Mouse (Mus musculus) left cerebral cortex, postnatal 36 days (tissue): ENCODE measurements around the gene Ep400. TPM values are rescaled to one million over a fixed set of nuclear protein-coding genes. Genes with fewer than 3 reads are reported as not detected.

Source experiments
- DNase-seq, 2 experiments: peaks; one replicate each; pipeline ENCODE4 v3.0.0; 2021 to 2022; ENCODE audit warnings: low spot score in 2 of 2, mixed read lengths in 1 of 2
- intact Hi-C: fragments of 180-260 bp; cut with DNase I; formaldehyde crosslinking; loops from one replicate; pipeline ENCODE4 v1.15.1; 2025
- total RNA-seq, 2 experiments: library from RNA; stranded (reverse); gene quantifications; 2 replicates each; pipeline ENCODE4 v1.2.3; 2021

Ep400 gene
- 100 to 1,000 TPM in 1 of 2 experiments, 10 to 100 TPM in 1; 95.6 to 101 TPM for total RNA-seq

GRCm38 (mm10) chr5:110770448-110771158 lies at the start of gene Ep400:
Ep400 (minus strand) TSS chr5:110770717.
- intact Hi-C loops, result no loop called here
- peak; percentile 99 to 100 for DNase-seq

- peak; percentile 97 to 98 for DNase-seq
- intact Hi-C loops, result no loop called here
Measured at GRCm38 (mm10) chr5:110809667-110810325, 39.3 kb upstream of the Ep400 start, which contains the start of gene Ulk1. Ulk1 (minus strand) TSS chr5:110810097.

GRCm38 (mm10) chr5:110808821-110809666 lies 38.5 kb upstream of the Ep400 start:
- DNase-seq, result peak in 1 of 2 experiments; percentile 20
- intact Hi-C loops, result no loop called here

GRCm38 (mm10) chr5:110808061-110808631 lies 37.6 kb upstream of the Ep400 start:
- intact Hi-C loops, result no loop called here
- peak; percentile 83 to 86 for DNase-seq

- intact Hi-C loops, result no loop called here
- DNase-seq, result no peak
Measured at GRCm38 (mm10) chr5:110807453-110807852, 36.9 kb upstream of the Ep400 start.

- intact Hi-C loops, result no loop called here
- no peak for DNase-seq
Measured at GRCm38 (mm10) chr5:110806676-110807075, 36.2 kb upstream of the Ep400 start.

GRCm38 (mm10) chr5:110806154-110806553 lies 35.6 kb upstream of the Ep400 start:
- intact Hi-C loops, result no loop called here
- DNase-seq, result no peak

- intact Hi-C loops, result no loop called here
- DNase-seq, result no peak
Measured at GRCm38 (mm10) chr5:110804012-110804743, 33.7 kb upstream of the Ep400 start.

GRCm38 (mm10) chr5:110802809-110803208 lies 32.3 kb upstream of the Ep400 start:
- intact Hi-C loops, result no loop called here
- DNase-seq, result no peak

GRCm38 (mm10) chr5:110802186-110802585 lies 31.7 kb upstream of the Ep400 start:
- intact Hi-C loops, result no loop called here
- DNase-seq, result no peak

- no peak for DNase-seq
- intact Hi-C loops, result no loop called here
Measured at GRCm38 (mm10) chr5:110801036-110801624, 30.6 kb upstream of the Ep400 start.

GRCm38 (mm10) chr5:110797696-110798095 lies 27.2 kb upstream of the Ep400 start:
- intact Hi-C loops, result no loop called here
- DNase-seq, result no peak

- intact Hi-C loops, result no loop called here
- DNase-seq, result no peak
Measured at GRCm38 (mm10) chr5:110794363-110794762, 23.8 kb upstream of the Ep400 start.

- intact Hi-C loops, result loop anchor here (5.0 kb wide), 1 partner anchor 479 kb away; no protein-coding TSS in a partner anchor
- no peak for DNase-seq
Measured at GRCm38 (mm10) chr5:110788684-110789083, 18.2 kb upstream of the Ep400 start.

GRCm38 (mm10) chr5:110786081-110786835 lies 15.7 kb upstream of the Ep400 start:
- peak; percentile 47 to 50 for DNase-seq
- intact Hi-C loops, result loop anchor here (5.0 kb wide), 1 partner anchor 481 kb away; no protein-coding TSS in a partner anchor

- intact Hi-C loops, result no loop called here
- DNase-seq, result no peak
Measured at GRCm38 (mm10) chr5:110783150-110783549, 12.6 kb upstream of the Ep400 start.

- intact Hi-C loops, result no loop called here
- DNase-seq, result no peak
Measured at GRCm38 (mm10) chr5:110781529-110782238, 11.2 kb upstream of the Ep400 start.
